Mouse (Mus musculus) adrenal gland, adult (tissue): Measurements from ENCODE around the gene Gm10337.

Experiments
- DNase-seq, 2 experiments: peaks; one replicate each; pipeline ENCODE4 v3.0.0; 2022 to 2023; ENCODE audit warnings: low spot score in 1 of 2; ENCODE audit not compliant: inconsistent age in 2 of 2

The Gm10337 gene

DNA sequence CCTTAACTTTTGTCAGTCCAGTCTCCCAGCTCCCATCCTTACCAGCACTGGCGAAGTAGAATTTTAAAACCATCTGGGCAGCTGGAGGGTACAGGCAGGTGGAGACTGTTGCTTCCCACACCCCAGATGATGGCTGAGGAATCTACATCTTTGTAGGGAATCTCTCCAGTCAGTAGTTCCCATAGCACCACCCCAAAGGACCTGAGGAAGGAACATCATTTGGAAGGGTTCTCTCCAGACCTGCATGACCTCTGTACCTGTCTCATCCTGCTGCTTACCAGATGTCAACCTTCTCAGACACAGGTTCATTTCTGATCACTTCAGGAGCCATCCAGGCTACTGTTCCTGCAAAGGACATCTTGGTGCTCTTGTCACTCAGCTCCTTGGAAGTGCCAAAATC is at the start of gene Gm10337:
Gene Gm10337 (plus strand): TSS at position 276 of the 400 bp plus-strand sequence.
- peak in 1 of 2 experiments; percentile 26 for DNase-seq

DNA sequence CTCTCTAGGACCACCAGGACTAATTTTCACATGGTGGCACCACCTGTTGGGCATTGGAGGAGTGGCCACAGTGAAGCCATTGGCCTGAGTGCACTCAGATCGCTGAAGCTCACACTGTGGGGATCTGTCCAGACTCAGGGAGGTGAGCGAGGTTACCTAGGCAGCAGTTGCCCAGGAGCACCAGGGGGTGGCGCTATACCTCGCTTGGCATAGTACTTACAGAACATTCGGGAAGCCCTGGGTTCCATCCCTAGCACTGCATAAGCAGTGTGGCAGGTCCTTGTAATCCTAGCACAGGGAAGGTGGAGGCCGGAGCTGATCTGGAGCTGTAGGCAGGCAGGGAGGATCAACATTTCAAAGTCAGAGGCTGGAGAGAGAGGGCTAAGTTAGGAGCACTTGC is 47.5 kb upstream of the Gm10337 start:
- peak in 1 of 2 experiments; percentile 63 for DNase-seq

DNA sequence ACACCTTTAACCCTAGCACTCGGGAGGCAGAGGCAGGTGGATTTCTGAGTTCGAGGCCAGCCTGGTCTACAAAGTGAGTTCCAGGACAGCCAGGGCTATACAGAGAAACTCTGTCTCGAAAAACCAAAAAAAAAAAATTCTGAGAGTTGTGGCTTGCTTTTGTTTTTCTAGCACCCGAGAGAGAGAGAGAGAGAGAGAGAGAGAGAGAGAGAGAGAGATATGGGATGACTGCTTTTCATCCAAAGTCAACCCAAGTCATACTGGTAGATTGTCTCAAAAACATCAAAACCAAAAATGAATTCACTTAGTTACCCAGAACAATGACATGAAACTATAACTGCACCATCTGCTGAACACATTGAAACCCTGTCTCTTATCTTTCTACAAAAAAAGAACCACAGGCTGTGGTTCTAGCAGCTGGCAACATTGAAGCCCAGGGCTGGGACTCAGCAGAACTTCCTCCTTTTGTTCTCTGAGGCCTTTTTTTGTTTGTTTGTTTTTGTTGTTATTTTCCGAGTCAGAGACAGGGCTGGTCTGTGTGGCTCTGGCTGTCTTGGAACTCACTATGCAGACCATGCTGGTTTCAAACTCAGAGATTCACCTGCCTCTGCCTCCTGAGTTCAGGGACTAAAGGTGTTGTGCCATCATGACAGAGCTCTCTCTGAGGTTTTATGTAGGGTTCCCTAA is 45.3 kb upstream of the Gm10337 start:
- DNase-seq = peak in 1 of 2 experiments; percentile 58

DNA sequence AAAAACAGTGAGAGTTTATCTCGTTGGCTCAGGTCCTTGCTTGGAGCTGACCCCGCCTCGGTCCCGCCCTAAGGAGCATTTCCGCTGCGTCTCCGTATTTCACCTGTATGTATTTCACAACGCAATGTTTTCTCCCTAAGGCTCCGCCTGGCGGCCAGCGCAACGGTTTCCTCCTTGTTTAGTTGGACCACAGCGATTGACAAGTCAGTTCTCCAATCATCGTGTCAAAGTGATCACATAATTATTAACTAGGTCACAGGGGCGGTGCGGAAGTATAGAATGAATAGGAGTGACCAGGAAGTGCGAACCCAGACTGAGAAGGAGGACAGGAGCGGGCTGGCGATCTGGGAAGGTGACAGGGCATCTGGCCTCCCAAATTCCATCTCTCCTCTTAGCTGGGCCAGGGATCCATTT is 44.6 kb upstream of the Gm10337 start, which contains the start of gene Prr13:
Gene Prr13 (plus strand): TSS at position 125 of the 414 bp plus-strand sequence.
- peak; percentile 92 to 98 for DNase-seq

DNA sequence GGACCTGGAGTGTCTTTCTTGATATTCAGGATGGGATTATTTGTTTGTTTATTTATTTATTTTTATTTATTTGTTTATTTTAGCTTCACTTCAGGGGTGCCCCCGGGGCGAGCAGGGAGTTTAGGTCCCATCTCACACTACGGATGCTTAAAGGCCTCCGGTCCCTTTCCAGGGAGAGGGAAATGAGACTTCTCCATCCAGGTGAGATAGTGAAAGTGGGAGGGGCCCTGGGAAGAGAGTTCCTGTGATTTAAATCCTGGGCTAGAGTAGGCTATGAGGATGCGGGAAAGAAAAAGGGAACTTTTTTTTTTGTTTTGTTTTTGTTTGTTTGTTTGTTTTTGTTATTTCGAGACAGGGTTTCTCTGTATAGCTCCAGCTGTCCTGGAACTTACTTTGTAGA is 44.1 kb upstream of the Gm10337 start:
- DNase-seq = no peak

- DNase-seq = peak in 1 of 2 experiments; percentile 43
Observed at GRCm38 (mm10) chr15:102459847-102460246, 43.7 kb upstream of the Gm10337 start.

- DNase-seq = peak in 1 of 2 experiments; percentile 69
Observed at GRCm38 (mm10) chr15:102460409-102460808, 43.1 kb upstream of the Gm10337 start.

DNA sequence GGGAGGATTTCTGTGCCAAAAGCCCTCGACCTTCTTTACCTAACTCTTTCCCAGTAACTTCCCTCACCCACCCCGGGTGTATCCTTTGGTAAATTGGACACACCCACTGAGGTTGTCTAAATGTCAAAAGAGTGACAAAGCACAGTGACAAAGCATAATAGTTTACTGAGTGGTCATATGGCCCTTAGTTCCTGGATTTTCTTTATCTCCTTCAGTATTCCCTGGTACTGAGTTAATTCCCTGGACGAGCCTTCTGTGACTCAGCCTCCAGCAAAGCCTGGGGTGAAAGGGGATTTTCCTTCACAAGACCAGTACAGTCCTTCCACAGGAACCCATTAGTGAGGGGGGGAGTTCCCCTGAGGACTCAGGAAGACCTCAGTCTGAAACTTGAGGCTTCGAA is 42.6 kb upstream of the Gm10337 start:
- DNase-seq = no peak

DNA sequence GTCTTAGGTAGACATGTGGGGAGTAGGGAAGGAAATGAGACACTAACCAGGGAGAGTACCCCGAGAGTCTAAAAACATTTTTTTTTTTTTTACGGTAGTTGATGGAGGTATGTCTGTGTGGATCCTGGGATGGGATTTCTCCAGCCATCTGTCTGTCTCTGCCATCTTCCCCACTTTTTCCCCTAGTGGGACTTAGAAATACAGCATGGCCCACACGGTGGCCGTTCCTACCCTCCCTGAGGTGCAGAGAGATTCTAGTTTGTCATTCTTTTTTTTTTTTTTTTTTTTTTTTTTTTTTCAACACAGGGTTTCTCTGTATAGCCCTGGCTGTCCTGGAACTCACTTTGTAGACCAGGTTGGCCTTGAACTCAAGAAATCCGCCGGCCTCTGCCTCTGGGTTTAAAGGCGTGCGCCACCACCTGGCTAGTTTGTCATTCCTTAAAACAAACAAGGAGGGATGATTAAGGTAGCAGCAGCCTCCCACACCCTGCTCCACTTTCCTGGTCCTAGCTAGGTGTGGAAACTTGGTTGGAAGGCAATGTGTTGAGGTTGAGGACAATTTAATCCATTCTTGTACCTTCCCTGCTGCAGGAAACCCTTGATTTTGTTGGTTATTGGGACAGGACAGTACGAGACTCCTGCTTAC is 42.0 kb upstream of the Gm10337 start:
- DNase-seq = peak in 1 of 2 experiments; percentile 40

GRCm38 (mm10) chr15:102463666-102464065 is 39.9 kb upstream of the Gm10337 start:
- DNase-seq = peak in 1 of 2 experiments; percentile 67

- no peak for DNase-seq
Observed at GRCm38 (mm10) chr15:102468675-102469370, 34.7 kb upstream of the Gm10337 start.

DNA sequence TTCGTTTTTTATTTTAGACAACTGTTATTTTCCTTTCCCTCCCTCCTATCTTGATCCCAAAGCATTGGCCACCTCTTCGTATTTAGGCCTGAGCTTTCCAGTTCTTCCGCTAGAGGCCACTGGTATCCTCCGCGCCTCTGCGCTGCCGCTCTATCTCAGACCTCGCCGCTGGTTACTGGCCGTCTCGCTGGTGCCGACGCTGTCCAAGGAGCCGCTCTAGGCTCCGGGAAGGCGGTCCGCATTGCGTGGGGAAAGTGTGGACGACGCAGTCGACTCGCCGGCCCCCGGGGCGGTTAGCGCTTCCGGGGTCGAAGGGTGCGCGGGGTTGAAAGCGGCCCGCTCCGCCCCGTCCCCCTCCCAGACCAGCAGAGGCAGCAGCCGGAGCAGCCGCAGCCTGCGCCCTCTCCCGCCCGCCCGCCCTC is 33.3 kb upstream of the Gm10337 start, which contains the start of gene Pcbp2:
Gene Pcbp2 (plus strand): TSS at position 357 of the 422 bp plus-strand sequence.
- peak; percentile 98 for DNase-seq

DNA sequence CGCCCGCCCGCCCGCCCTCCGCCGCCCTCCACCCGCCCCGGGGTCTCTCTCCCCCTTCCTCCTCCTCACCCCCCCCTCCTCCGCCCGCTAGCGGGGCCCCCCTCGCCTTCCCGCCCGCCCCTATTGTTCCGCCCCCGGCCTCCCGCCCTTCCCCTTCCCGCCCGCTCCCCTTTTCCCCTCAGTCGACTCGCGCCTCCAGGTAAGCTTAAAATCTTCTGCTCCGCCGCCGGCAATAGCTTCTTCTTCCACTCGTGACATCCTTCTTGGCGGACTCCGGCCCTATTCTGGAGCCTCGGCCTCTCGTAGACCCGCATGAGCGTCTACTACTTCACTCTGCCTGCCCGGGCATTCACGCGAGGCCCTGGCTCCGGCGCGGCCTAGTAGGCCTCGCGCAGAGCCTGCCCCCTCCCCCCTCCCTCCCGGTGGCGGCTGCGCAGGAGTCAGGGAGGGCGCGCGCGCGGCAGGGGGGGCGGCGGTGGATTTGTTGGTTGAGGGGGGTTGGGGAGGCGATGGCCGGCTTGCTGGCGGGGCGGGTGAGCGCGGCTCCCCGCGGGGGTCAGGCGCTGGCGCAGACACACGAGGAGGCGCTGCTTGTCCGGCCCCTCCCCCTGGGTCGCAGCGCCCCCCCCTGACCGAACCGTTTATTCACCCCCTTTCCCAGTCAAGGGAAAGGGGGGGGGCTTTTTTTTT is 32.8 kb upstream of the Gm10337 start:
- DNase-seq = peak; percentile 86 to 95

DNA sequence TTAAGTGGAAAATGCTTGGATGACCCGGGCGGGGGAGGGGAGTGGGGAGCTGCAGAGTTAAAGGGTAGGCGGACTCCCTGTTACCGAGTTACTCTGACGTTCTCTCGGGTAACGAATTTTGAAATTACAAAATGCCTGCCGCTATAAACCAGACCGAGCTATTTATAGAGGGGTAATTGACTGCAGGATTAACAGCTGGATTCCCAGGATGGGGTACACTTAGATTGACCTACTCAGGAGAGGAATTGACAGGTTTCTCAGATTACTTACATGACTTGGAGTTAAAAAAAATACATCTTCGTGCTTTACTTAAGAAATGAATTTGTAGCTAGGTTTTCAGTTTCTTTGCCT is 32.3 kb upstream of the Gm10337 start:
- no peak for DNase-seq

GRCm38 (mm10) chr15:102471727-102472126 is 31.8 kb upstream of the Gm10337 start:
- DNase-seq = no peak

GRCm38 (mm10) chr15:102473246-102473645 is 30.3 kb upstream of the Gm10337 start:
- DNase-seq = no peak

DNA sequence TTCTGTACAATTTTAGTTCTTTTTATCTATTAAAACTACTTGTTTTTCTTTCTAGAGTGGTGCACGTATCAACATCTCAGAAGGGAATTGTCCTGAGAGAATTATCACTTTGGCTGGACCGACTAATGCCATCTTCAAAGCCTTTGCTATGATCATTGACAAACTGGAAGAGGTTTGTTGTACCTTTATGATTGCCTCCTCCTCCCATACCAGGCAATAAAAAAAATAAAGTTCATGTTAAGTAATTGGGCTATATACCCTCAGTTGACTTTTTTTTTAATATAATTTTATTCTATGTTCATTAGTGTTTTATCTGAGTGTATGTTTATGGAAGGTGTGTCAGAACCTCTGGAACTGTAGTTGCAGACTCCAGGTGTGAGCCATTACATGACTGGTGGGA is 29.0 kb upstream of the Gm10337 start:
- no peak for DNase-seq

- DNase-seq = no peak
Observed at GRCm38 (mm10) chr15:102483136-102483535, 20.4 kb upstream of the Gm10337 start.

- no peak for DNase-seq
Observed at GRCm38 (mm10) chr15:102485853-102486252, 17.7 kb upstream of the Gm10337 start.

- DNase-seq = no peak
Observed at GRCm38 (mm10) chr15:102487664-102488063, 15.9 kb upstream of the Gm10337 start.

DNA sequence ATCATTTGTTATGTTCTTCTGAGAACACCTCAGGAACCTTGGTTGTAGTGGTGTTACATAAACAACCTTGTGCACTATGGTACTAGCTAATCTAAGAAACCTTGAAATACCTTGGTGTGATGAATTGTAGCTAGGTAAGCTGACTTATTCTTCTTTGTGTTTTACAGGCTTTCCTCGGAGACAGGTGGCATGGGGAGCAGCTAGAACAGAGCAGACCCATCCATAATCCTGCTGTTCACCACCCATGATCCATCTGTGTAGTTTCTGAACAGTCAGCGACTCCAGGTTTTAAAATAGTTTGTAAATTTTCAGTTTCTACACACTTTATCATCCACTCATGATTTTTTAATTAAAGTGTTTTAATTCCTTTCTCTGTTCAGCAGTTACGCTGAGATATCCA is 5.2 kb upstream of the Gm10337 start:
- DNase-seq = peak in 1 of 2 experiments; percentile 44
